Mouse (Mus musculus): ENCODE measurements at regions not wholly inside any gene's neighbourhood (a gene's known extent, or its start where the extent isn't known, plus 50 kb on each side); places are given as distances from the start of the nearest gene placed in this dataset.

- Histone ChIP-seq H3K9ac (replicated peaks; ENCODE audit: low read depth) (no peak overlapping the region), H3K4me1 (ENCODE audit: insufficient read depth, low read depth, low read length) (no peaks in the 10 kb centered on the region), H3K4me3 (ENCODE audit: low read depth, low read length) (no peak overlapping the region), H3K36me3 (ENCODE audit: insufficient read depth, low read length) (no peaks in the 10 kb centered on the region), H3K4me2 (replicated peaks; ENCODE audit: low read depth, low read length) (no peak overlapping the region), H3K27me3 (replicated peaks; ENCODE audit: insufficient read depth, low read length) (no peaks in the 10 kb centered on the region), H3K9me3 (ENCODE audit: low read length) (no peaks in the 10 kb centered on the region), H3K27ac (ENCODE audit: low read length) (no peak overlapping the region)
- ATAC-seq: no peak
- TF ChIP-seq CTCF (IDR thresholded peaks at IDR 0.05): no peak
- DNase-seq (ENCODE audit: low spot score): no peak
- 73% methylated on average over 2 of the region's 2 CpGs for WGBS
Observed at GRCm38 (mm10) chr1:61559514-61559913, 79.1 kb upstream of the Pard3b start.

- Histone ChIP-seq H3K4me2 (replicated peaks; ENCODE audit: low read depth, low read length) (no peak overlapping the region), H3K27ac (ENCODE audit: low read length) (no peak overlapping the region), H3K36me3 (ENCODE audit: insufficient read depth, low read length) (no peaks in the 10 kb centered on the region), H3K9ac (replicated peaks; ENCODE audit: low read depth) (no peak overlapping the region), H3K4me3 (ENCODE audit: low read depth, low read length) (no peak overlapping the region), H3K4me1 (ENCODE audit: insufficient read depth, low read depth, low read length) (no peaks in the 10 kb centered on the region), H3K27me3 (replicated peaks; ENCODE audit: insufficient read depth, low read length) (no peaks in the 10 kb centered on the region), H3K9me3 (ENCODE audit: low read length) (no peaks in the 10 kb centered on the region)
- ATAC-seq (no peak), DNase-seq (ENCODE audit: low spot score) (no peak)
- no peak for TF ChIP-seq CTCF (IDR thresholded peaks at IDR 0.05)
- no peak for TF ChIP-seq EP300 (IDR thresholded peaks at IDR 0.05)
- 69% methylated on average over 2 of the region's 2 CpGs for WGBS
Observed at GRCm38 (mm10) chr1:61562091-61562490, 76.5 kb upstream of the Pard3b start.

DNA sequence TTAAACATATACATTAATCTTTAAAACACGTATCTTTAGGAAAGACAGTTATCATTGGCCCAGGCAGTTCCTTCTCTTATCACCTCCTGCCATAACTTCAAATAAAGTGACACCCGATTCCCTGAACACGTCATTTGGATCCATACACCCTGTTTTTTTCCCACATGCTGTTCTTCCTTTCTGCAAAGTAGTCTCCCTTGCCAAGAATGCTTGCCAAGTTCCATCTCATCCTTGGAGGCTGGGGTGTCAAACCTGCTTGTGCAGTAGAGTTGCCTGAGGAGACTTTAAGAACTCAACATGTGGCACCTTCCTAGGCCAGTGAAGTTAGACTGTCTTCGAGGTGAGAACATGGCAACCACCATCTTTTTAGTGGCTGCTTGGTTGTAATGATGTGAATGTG lies 73.2 kb upstream of the Pard3b start:
- no peaks in the 10 kb centered on the region for H3K4me1 ChIP-seq (ENCODE audit: insufficient read depth, low read depth, low read length)
- 64% methylated on average over 4 of the region's 4 CpGs for WGBS
- TF ChIP-seq CTCF (IDR thresholded peaks at IDR 0.05) (no peak), EP300 (IDR thresholded peaks at IDR 0.05) (no peak)
- no peaks in the 10 kb centered on the region for H3K36me3 ChIP-seq (ENCODE audit: insufficient read depth, low read length)
- H3K4me3 ChIP-seq (ENCODE audit: low read depth, low read length): no peak overlapping the region
- ATAC-seq (no peak), DNase-seq (ENCODE audit: low spot score) (no peak)
- no peaks in the 10 kb centered on the region for H3K9me3 ChIP-seq (ENCODE audit: low read length)
- H3K4me2 ChIP-seq (replicated peaks; ENCODE audit: low read depth, low read length): no peak overlapping the region
- H3K9ac ChIP-seq (replicated peaks; ENCODE audit: low read depth): no peak overlapping the region
- H3K27ac ChIP-seq (ENCODE audit: low read length): no peak overlapping the region
- H3K27me3 ChIP-seq (replicated peaks; ENCODE audit: insufficient read depth, low read length): no peaks in the 10 kb centered on the region

GRCm38 (mm10) chr1:61574276-61574675 lies 64.3 kb upstream of the Pard3b start:
- ATAC-seq: no peak
- WGBS: 78% methylated on average over 2 of the region's 2 CpGs
- Histone ChIP-seq H3K36me3 (ENCODE audit: insufficient read depth, low read length) (no peaks in the 10 kb centered on the region), H3K27me3 (replicated peaks; ENCODE audit: insufficient read depth, low read length) (no peaks in the 10 kb centered on the region), H3K4me1 (ENCODE audit: insufficient read depth, low read depth, low read length) (no peaks in the 10 kb centered on the region), H3K9ac (replicated peaks; ENCODE audit: low read depth) (no peak overlapping the region), H3K9me3 (ENCODE audit: low read length) (no peaks in the 10 kb centered on the region), H3K27ac (ENCODE audit: low read length) (no peak overlapping the region), H3K4me3 (ENCODE audit: low read depth, low read length) (no peak overlapping the region), H3K4me2 (replicated peaks; ENCODE audit: low read depth, low read length) (no peak overlapping the region)
- no peak for DNase-seq (ENCODE audit: low spot score)
- TF ChIP-seq CTCF (IDR thresholded peaks at IDR 0.05): no peak
- no peak for TF ChIP-seq EP300 (IDR thresholded peaks at IDR 0.05)

DNA sequence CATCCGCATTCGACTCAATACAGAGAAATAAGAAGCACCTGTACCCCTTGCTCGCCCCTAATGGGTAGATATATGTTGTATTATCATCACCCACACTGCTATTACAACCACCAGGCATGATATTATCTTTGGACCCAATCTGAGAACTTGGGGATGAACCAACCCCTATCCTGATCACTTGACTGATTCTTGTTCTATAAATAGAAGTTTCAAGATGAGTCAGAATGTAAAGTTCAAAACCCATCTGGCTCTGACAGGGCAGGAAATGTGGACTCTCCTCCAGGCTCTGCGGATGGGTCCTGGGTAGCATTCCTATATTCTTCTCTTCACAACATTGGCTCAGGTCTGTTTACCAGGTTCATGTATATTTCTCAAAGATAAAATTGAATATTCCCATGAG lies 61.9 kb upstream of the Pard3b start:
- no peak for DNase-seq (ENCODE audit: low spot score)
- H3K9me3 ChIP-seq (ENCODE audit: low read length): no peaks in the 10 kb centered on the region
- no peaks in the 10 kb centered on the region for H3K36me3 ChIP-seq (ENCODE audit: insufficient read depth, low read length)
- H3K9ac ChIP-seq (replicated peaks; ENCODE audit: low read depth): no peak overlapping the region
- H3K4me2 ChIP-seq (replicated peaks; ENCODE audit: low read depth, low read length): no peak overlapping the region
- WGBS: 84% methylated on average over 4 of the region's 4 CpGs
- ATAC-seq: no peak
- TF ChIP-seq CTCF (IDR thresholded peaks at IDR 0.05) (no peak), EP300 (IDR thresholded peaks at IDR 0.05) (no peak)
- no peak overlapping the region for H3K27ac ChIP-seq (ENCODE audit: low read length)
- H3K27me3 ChIP-seq (replicated peaks; ENCODE audit: insufficient read depth, low read length): no peaks in the 10 kb centered on the region
- no peak overlapping the region for H3K4me3 ChIP-seq (ENCODE audit: low read depth, low read length)
- H3K4me1 ChIP-seq (ENCODE audit: insufficient read depth, low read depth, low read length): no peaks in the 10 kb centered on the region

- Histone ChIP-seq H3K27me3 (replicated peaks; ENCODE audit: insufficient read depth, low read length) (no peaks in the 10 kb centered on the region), H3K27ac (ENCODE audit: low read length) (no peak overlapping the region), H3K9me3 (ENCODE audit: low read length) (no peaks in the 10 kb centered on the region), H3K4me3 (ENCODE audit: low read depth, low read length) (no peak overlapping the region), H3K4me1 (ENCODE audit: insufficient read depth, low read depth, low read length) (no peaks in the 10 kb centered on the region), H3K9ac (replicated peaks; ENCODE audit: low read depth) (no peak overlapping the region), H3K36me3 (ENCODE audit: insufficient read depth, low read length) (no peaks in the 10 kb centered on the region), H3K4me2 (replicated peaks; ENCODE audit: low read depth, low read length) (no peak overlapping the region)
- TF ChIP-seq CTCF (IDR thresholded peaks at IDR 0.05): no peak
- no peak for TF ChIP-seq EP300 (IDR thresholded peaks at IDR 0.05)
- 47% methylated on average over 8 of the region's 8 CpGs for WGBS
- no peak for DNase-seq (ENCODE audit: low spot score)
- no peak for ATAC-seq
Observed at GRCm38 (mm10) chr1:61587251-61587650, 51.4 kb upstream of the Pard3b start.

All from lung, postnatal 0 days (tissue).